ENCODE assay signal across 9 mouse cellular contexts in genomic region chr17:15009706-15010413, GRCm38 (mm10). TPM values are rescaled to one million over a fixed set of nuclear protein-coding genes. Genes with fewer than 3 reads are reported as not detected.
DNase-seq lines count a peak whose midpoint lies in the region; ATAC-seq and TF ChIP-seq lines count a peak whose summit lies in the region.
"Not testable (repeated sequence)": the region's sequence is repeated elsewhere in the genome, so short reads cannot be mapped to it uniquely, and the experiment has no call there.
"Had no signal": no experiment of that assay in that cellular context is flagged by ENCODE, and none has a peak within 500 bp of the region (broad histone marks: within the 10 kb centered on the region; RNA-seq: fewer than 3 reads in every experiment).

TSS of gene Gm3435 (plus strand) at chr17:15010176.

- H3K27ac ChIP-seq in bone marrow macrophage, adult 2 months (ENCODE audit: insufficient read depth, low read depth, low read length); forebrain, embryonic 11.5 days (ENCODE audit: low read depth, low read length); heart, embryonic 14.5 days (replicated peaks in 1 of 2; ENCODE audit: control insufficient read depth in 1 of 2, insufficient read depth in 1 of 2, low read depth in 2 of 2, low read length in 2 of 2); hindbrain, postnatal 0 days; limb, embryonic 13.5 days; lung, embryonic 16.5 days (ENCODE audit: low read length); midbrain, postnatal 0 days (ENCODE audit: low read depth, low read length): not testable (repeated sequence)

- not testable (repeated sequence) for TF ChIP-seq CTCF in bone marrow macrophage, adult 2 months (IDR thresholded peaks at IDR 0.05; ENCODE audit: low read depth, low read length); hindbrain, postnatal 0 days (IDR thresholded peaks at IDR 0.05; ENCODE audit: low read depth); midbrain, postnatal 0 days (IDR thresholded peaks at IDR 0.05)

- H3K36me3 ChIP-seq in forebrain, embryonic 11.5 days (ENCODE audit: control insufficient read depth, insufficient read depth, low read length); heart, embryonic 14.5 days (ENCODE audit: control insufficient read depth, insufficient read depth, low read length); hindbrain, postnatal 0 days (ENCODE audit: insufficient read depth, low read length); limb, embryonic 13.5 days; lung, embryonic 16.5 days (ENCODE audit: control insufficient read depth, insufficient read depth, low read length); midbrain, postnatal 0 days (ENCODE audit: insufficient read depth, low read length): not testable (repeated sequence)

- not testable (repeated sequence) for H3K27me3 ChIP-seq in forebrain, embryonic 11.5 days (ENCODE audit: control insufficient read depth, insufficient read depth, low read length); heart, embryonic 14.5 days (ENCODE audit: control insufficient read depth, insufficient read depth, low read length); hindbrain, postnatal 0 days (ENCODE audit: insufficient read depth, low read length); limb, embryonic 13.5 days; lung, embryonic 16.5 days (ENCODE audit: control insufficient read depth, insufficient read depth, low read depth, low read length); midbrain, postnatal 0 days (ENCODE audit: insufficient read depth, low read length)

- not testable (repeated sequence) for H3K4me3 ChIP-seq in bone marrow macrophage, adult 2 months (ENCODE audit: insufficient read depth, low read length); forebrain, embryonic 11.5 days (ENCODE audit: low read depth, low read length); heart, embryonic 14.5 days (ENCODE audit: control insufficient read depth in 1 of 2, insufficient read depth in 1 of 2, low read depth in 1 of 2, low read length in 2 of 2); hindbrain, postnatal 0 days (ENCODE audit: low read length); limb, embryonic 13.5 days; lung, embryonic 16.5 days (ENCODE audit: low read length); midbrain, postnatal 0 days (ENCODE audit: low read depth, low read length)

- not testable (repeated sequence) for TF ChIP-seq POLR2A in bone marrow macrophage, adult 2 months (IDR thresholded peaks at IDR 0.05; ENCODE audit: borderline replicate concordance, low read depth, low read length)

- not testable (repeated sequence) for H3K9me3 ChIP-seq in forebrain, embryonic 11.5 days (ENCODE audit: control insufficient read depth, low read length); heart, embryonic 14.5 days (ENCODE audit: control insufficient read depth, low read length); hindbrain, postnatal 0 days (ENCODE audit: low read length); limb, embryonic 13.5 days; lung, embryonic 16.5 days (ENCODE audit: control insufficient read depth, low read length); midbrain, postnatal 0 days (ENCODE audit: low read length)

- not testable (repeated sequence) for DNase-seq in forebrain, embryonic 11.5 days (ENCODE audit: low spot score); hindbrain, postnatal 0 days (ENCODE audit: low spot score); midbrain, postnatal 0 days (ENCODE audit: low spot score); thymus, postnatal 0 days (ENCODE audit: low spot score)

- WGBS in forebrain, embryonic 11.5 days: no CpG with 5 or more reads among the region's 60 CpGs
- WGBS in heart, embryonic 14.5 days: no CpG with 5 or more reads among the region's 60 CpGs
- WGBS in hindbrain, postnatal 0 days: no CpG with 5 or more reads among the region's 60 CpGs
- no CpG with 5 or more reads among the region's 60 CpGs for WGBS in limb, embryonic 13.5 days
- no CpG with 5 or more reads among the region's 60 CpGs for WGBS in lung, embryonic 16.5 days
- no CpG with 5 or more reads among the region's 60 CpGs for WGBS in midbrain, postnatal 0 days

- H3K9ac ChIP-seq in forebrain, embryonic 11.5 days (ENCODE audit: low read length); heart, embryonic 14.5 days (ENCODE audit: low read length); hindbrain, postnatal 0 days (replicated peaks; ENCODE audit: low read length); limb, embryonic 13.5 days; lung, embryonic 16.5 days (ENCODE audit: low read length); midbrain, postnatal 0 days (replicated peaks; ENCODE audit: low read length, poor library complexity, severe bottlenecking): not testable (repeated sequence)

- H3K4me1 ChIP-seq in bone marrow macrophage, adult 2 months (ENCODE audit: control insufficient read depth, insufficient read depth, low read length); forebrain, embryonic 11.5 days (replicated peaks; ENCODE audit: control insufficient read depth, insufficient read depth, low read length); heart, embryonic 14.5 days (ENCODE audit: control insufficient read depth in 2 of 2, insufficient read depth in 2 of 2, low read length in 2 of 2); hindbrain, postnatal 0 days (ENCODE audit: insufficient read depth, low read length); limb, embryonic 13.5 days; lung, embryonic 16.5 days (replicated peaks; ENCODE audit: control insufficient read depth, insufficient read depth, low read length); midbrain, postnatal 0 days (ENCODE audit: insufficient read depth, low read length): not testable (repeated sequence)

- ATAC-seq in forebrain, embryonic 11.5 days (replicated peaks; ENCODE audit: low FRiP score): peak; percentile 98
- ATAC-seq in heart, embryonic 14.5 days (ENCODE audit: insufficient number of reproducible peaks, insufficient read depth, low FRiP score, low read depth): peak; percentile 97
- peak; percentile 99 for ATAC-seq in hindbrain, postnatal 0 days
- peak; percentile 97 for ATAC-seq in limb, embryonic 13.5 days (ENCODE audit: low FRiP score, low read depth)
- ATAC-seq in lung, embryonic 16.5 days (ENCODE audit: low read depth): peak; percentile 99
- peak; percentile 99 for ATAC-seq in midbrain, postnatal 0 days (ENCODE audit: low FRiP score)

- H3K4me2 ChIP-seq in forebrain, embryonic 11.5 days (ENCODE audit: low read depth, low read length, severe bottlenecking); heart, embryonic 14.5 days (ENCODE audit: low read length); hindbrain, postnatal 0 days (ENCODE audit: low read depth, low read length); limb, embryonic 13.5 days (replicated peaks); lung, embryonic 16.5 days (ENCODE audit: low read depth, low read length); midbrain, postnatal 0 days (ENCODE audit: low read depth, low read length, poor library complexity, severe bottlenecking): not testable (repeated sequence)

RNA-seq across cellular contexts. Expression of gene Gm3435, which starts in this region (rescaled TPM):
- 10.0 and 12.1 TPM in 2 replicates for polyA plus RNA-seq in bone marrow macrophage, adult 2 months (2012; ENCODE audit: insufficient read depth, insufficient read length, missing spikeins)
- polyA plus RNA-seq in forebrain, embryonic 11.5 days (2014; fragmentation: Nextera tagmentation; extraction: Ambion mirVana): 6.7 and 9.2 TPM in 2 replicates
- 4.5 and 4.8 TPM in 2 replicates for polyA plus RNA-seq in heart, embryonic 14.5 days (2014; fragmentation: Nextera tagmentation; extraction: Ambion mirVana)
- 0.65 and 7.8 TPM in 2 replicates for total RNA-seq in hindbrain, postnatal 0 days (2014; rRNA removed)
- 7.7 and 10.3 TPM in 2 replicates for polyA plus RNA-seq in hindbrain, postnatal 0 days (2015; fragmentation: Nextera tagmentation; extraction: Ambion mirVana)
- 7.8 and 8.7 TPM in 2 replicates for polyA plus RNA-seq in limb, embryonic 13.5 days (2015; fragmentation: Nextera tagmentation; extraction: Ambion mirVana)
- polyA plus RNA-seq in lung, embryonic 16.5 days (2015; fragmentation: Nextera tagmentation; extraction: Ambion mirVana): 8.4 and 9.7 TPM in 2 replicates
- 4.0 and 4.8 TPM in 2 replicates for total RNA-seq in midbrain, postnatal 0 days (2014; rRNA removed)
- polyA plus RNA-seq in midbrain, postnatal 0 days (2015; fragmentation: Nextera tagmentation; extraction: Ambion mirVana): 8.7 and 9.1 TPM in 2 replicates
- 8.5 and 13.8 TPM in 2 replicates for polyA plus RNA-seq in thymus, postnatal 0 days (2015; fragmentation: Nextera tagmentation; extraction: Ambion mirVana)
- polyA plus RNA-seq: adrenal gland, adult 2 months had no signal
